Mouse (Mus musculus) lung, adult 2 months (tissue): ENCODE measurements around the gene Muc13.

ENCODE experiments used
- CTCF ChIP-seq: fragments of 200-500 bp; IDR thresholded peaks from 2 replicates; pipeline ENCODE4 v1.5.1; 2011; ENCODE audit warnings: mild to moderate bottlenecking, low read length, control low read depth; ENCODE audit not compliant: insufficient read depth
- POLR2A ChIP-seq: fragments of 200-500 bp; IDR thresholded peaks from 2 replicates; pipeline ENCODE4 v1.6.1; 2011; ENCODE audit warnings: low read depth, mild to moderate bottlenecking, control low read depth, low read length, borderline replicate concordance; ENCODE audit errors: extremely low read depth

DNA sequence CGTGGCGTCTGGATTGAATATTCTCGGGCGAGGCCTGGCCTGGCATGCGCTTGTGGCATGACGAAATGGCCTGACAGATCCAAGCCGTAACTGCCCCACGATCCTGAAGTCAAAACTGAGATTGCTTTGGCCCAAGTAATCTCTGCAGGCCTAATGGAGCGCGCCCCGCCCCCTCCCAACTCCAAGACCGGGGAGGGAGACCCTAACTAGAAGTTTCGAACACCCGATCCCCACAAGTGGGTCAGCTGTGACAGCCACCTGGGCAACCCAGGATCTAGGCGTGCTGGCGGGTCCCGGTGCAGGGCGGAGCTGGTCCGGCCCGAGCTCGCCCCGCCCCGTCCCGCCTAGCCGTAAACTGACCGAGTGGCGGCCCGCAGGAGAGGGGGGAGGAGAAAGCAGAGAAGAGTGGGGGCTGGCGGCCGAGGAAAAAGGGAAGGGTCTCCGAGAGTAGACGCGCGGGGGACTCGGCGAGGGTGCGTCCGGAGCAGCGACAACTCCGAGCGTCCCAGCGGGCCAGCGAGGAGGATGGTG lies 35.5 kb downstream of the Muc13 start, which contains the start of gene Itgb5:
- TF ChIP-seq POLR2A = peak; percentile 24; the same call in 1 of the 2 replicates
- TF ChIP-seq CTCF = no peak
